Mouse (Mus musculus): ENCODE measurements around the gene Arhgef18. TPM values are rescaled to one million over a fixed set of nuclear protein-coding genes. Genes with fewer than 3 reads are reported as not detected.

Arhgef18 gene
- polyA plus RNA-seq, 1 experiment from 2014 or later: 7.8 TPM

- peak; percentile 22 for ATAC-seq (ENCODE audit: insufficient read depth)
- Histone ChIP-seq H3K27ac (ENCODE audit: low read depth) (peak overlapping the region; percentile 92), H3K4me2 (peak overlapping the region; percentile 84)
These were observed 106.9 kb downstream of the Arhgef18 start for GRCm38 (mm10) chr8:3499751-3500150.

GRCm38 (mm10) chr8:3500235-3501090 lies 107.7 kb downstream of the Arhgef18 start, which contains the start of gene Mcoln1:
Mcoln1 (plus strand) TSS chr8:3500457.
- under 1% methylated on average over 70 of the region's 70 CpGs for WGBS
- Histone ChIP-seq H3K27ac (ENCODE audit: low read depth) (peak within 1 kb of the TSS; percentile 92), H3K4me1 (ENCODE audit: insufficient read depth) (peaks cover 8% of the 10 kb centered on the region), H3K27me3 (ENCODE audit: insufficient read depth, low read length) (no peaks in the 10 kb centered on the region), H3K36me3 (ENCODE audit: insufficient read depth) (peaks cover 21% of the 10 kb centered on the region), H3K4me3 (ENCODE audit: low read depth, low read length) (peak within 1 kb of the TSS; percentile 76), H3K4me2 (peak within 1 kb of the TSS; percentile 84), H3K9ac (peak within 1 kb of the TSS; percentile 78), H3K9me3 (ENCODE audit: low read depth, low read length) (no peaks in the 10 kb centered on the region; the same call in 1 of the 2 replicates)
- peak; percentile 99 for DNase-seq
- peak; percentile 43 for TF ChIP-seq CTCF (IDR thresholded peaks at IDR 0.05; ENCODE audit: low read depth)
- ATAC-seq (ENCODE audit: insufficient read depth): peak; percentile 90

More at GRCm38 (mm10) chr8:3499751-3500150, 106.9 kb downstream of the Arhgef18 start:
- peak; percentile 56 for DNase-seq
- Histone ChIP-seq H3K9ac (peak overlapping the region; percentile 78), H3K36me3 (ENCODE audit: insufficient read depth) (peaks cover 28% of the 10 kb centered on the region), H3K4me3 (ENCODE audit: low read depth, low read length) (peak overlapping the region; percentile 76), H3K4me1 (ENCODE audit: insufficient read depth) (peaks cover 8% of the 10 kb centered on the region), H3K27me3 (ENCODE audit: insufficient read depth, low read length) (no peaks in the 10 kb centered on the region), H3K9me3 (ENCODE audit: low read depth, low read length) (no peaks in the 10 kb centered on the region; the same call in 1 of the 2 replicates)
- no peak for TF ChIP-seq CTCF (IDR thresholded peaks at IDR 0.05; ENCODE audit: low read depth)
- 4% methylated on average over 8 of the region's 8 CpGs for WGBS

GRCm38 (mm10) chr8:3502217-3502616 lies 109.4 kb downstream of the Arhgef18 start:
- H3K36me3 ChIP-seq (ENCODE audit: insufficient read depth): peaks cover 20% of the 10 kb centered on the region; the same call in 1 of the 2 replicates
- 70% methylated on average over 4 of the region's 4 CpGs for WGBS
- TF ChIP-seq CTCF (IDR thresholded peaks at IDR 0.05; ENCODE audit: low read depth): no peak

More at GRCm38 (mm10) chr8:3502217-3502616, 109.4 kb downstream of the Arhgef18 start:
- Histone ChIP-seq H3K4me3 (ENCODE audit: low read depth, low read length) (no peak overlapping the region), H3K4me2 (no peak overlapping the region), H3K27me3 (ENCODE audit: insufficient read depth, low read length) (no peaks in the 10 kb centered on the region), H3K9ac (no peak overlapping the region), H3K27ac (ENCODE audit: low read depth) (no peak overlapping the region), H3K4me1 (ENCODE audit: insufficient read depth) (peaks cover 8% of the 10 kb centered on the region), H3K9me3 (ENCODE audit: low read depth, low read length) (no peaks in the 10 kb centered on the region)
- ATAC-seq (ENCODE audit: insufficient read depth) (no peak), DNase-seq (no peak)

Other genes starting within 250 kb of the Arhgef18 start
- 35.5 and 39.4 TPM in 2 replicates for gene Insr, start 113.4 kb upstream of the Arhgef18 start, polyA plus RNA-seq (2014; fragmentation: Nextera tagmentation; extraction: Ambion mirVana)
- 0.27 and 0.43 TPM in 2 replicates for gene A430078G23Rik, start 39.6 kb upstream of the Arhgef18 start, polyA plus RNA-seq (2014; fragmentation: Nextera tagmentation; extraction: Ambion mirVana)
- 3.9 and 4.4 TPM in 2 replicates for gene Pex11g, start 74.7 kb downstream of the Arhgef18 start, polyA plus RNA-seq (2014; fragmentation: Nextera tagmentation; extraction: Ambion mirVana)
- gene Tex45, start 77.9 kb downstream of the Arhgef18 start, polyA plus RNA-seq (2014; fragmentation: Nextera tagmentation; extraction: Ambion mirVana): not detected in 2 replicates
- 19.9 and 21.7 TPM in 2 replicates for gene Zfp358, start 100.1 kb downstream of the Arhgef18 start, polyA plus RNA-seq (2014; fragmentation: Nextera tagmentation; extraction: Ambion mirVana)
- gene Mcoln1, start 107.5 kb downstream of the Arhgef18 start, polyA plus RNA-seq (2014; fragmentation: Nextera tagmentation; extraction: Ambion mirVana): 38.3 and 39.9 TPM in 2 replicates
- gene Pnpla6, start 122.4 kb downstream of the Arhgef18 start, polyA plus RNA-seq (2014; fragmentation: Nextera tagmentation; extraction: Ambion mirVana): 17.5 and 19.1 TPM in 2 replicates
- 0.72 and 0.91 TPM in 2 replicates for gene C330021F23Rik, start 175.0 kb downstream of the Arhgef18 start, polyA plus RNA-seq (2014; fragmentation: Nextera tagmentation; extraction: Ambion mirVana)
- gene Camsap3, start 194.3 kb downstream of the Arhgef18 start, polyA plus RNA-seq (2014; fragmentation: Nextera tagmentation; extraction: Ambion mirVana): 6.8 and 7.5 TPM in 2 replicates
- 55.6 and 55.9 TPM in 2 replicates for gene Xab2, start 228.3 kb downstream of the Arhgef18 start, polyA plus RNA-seq (2014; fragmentation: Nextera tagmentation; extraction: Ambion mirVana)
- 79.4 and 92.1 TPM in 2 replicates for gene Pet100, start 228.5 kb downstream of the Arhgef18 start, polyA plus RNA-seq (2014; fragmentation: Nextera tagmentation; extraction: Ambion mirVana)
- gene Pcp2, start 232.5 kb downstream of the Arhgef18 start, polyA plus RNA-seq (2014; fragmentation: Nextera tagmentation; extraction: Ambion mirVana): not detected in 2 replicates
- 61.4 and 64.0 TPM in 2 replicates for gene Stxbp2, start 237.9 kb downstream of the Arhgef18 start, polyA plus RNA-seq (2014; fragmentation: Nextera tagmentation; extraction: Ambion mirVana)

Data from lung, embryonic 14.5 days (tissue).